Mouse (Mus musculus): ENCODE measurements around the gene Actl6b.

Gene Actl6b

GRCm38 (mm10) chr5:137562965-137563364 lies 9.6 kb downstream of the Actl6b start:
- DNase-seq (ENCODE audit: low read depth, low spot score), result no peak

- DNase-seq (ENCODE audit: low read depth, low spot score), result no peak
Observed at GRCm38 (mm10) chr5:137565744-137566143, 12.4 kb downstream of the Actl6b start.

- no peak for DNase-seq (ENCODE audit: low read depth, low spot score)
Observed at GRCm38 (mm10) chr5:137566416-137566815, 13.1 kb downstream of the Actl6b start.

GRCm38 (mm10) chr5:137568223-137568798 lies 15.0 kb downstream of the Actl6b start:
- no peak for DNase-seq (ENCODE audit: low read depth, low spot score)

- no peak for DNase-seq (ENCODE audit: low read depth, low spot score)
Observed at GRCm38 (mm10) chr5:137569031-137569430, 15.7 kb downstream of the Actl6b start.

GRCm38 (mm10) chr5:137569665-137570064 lies 16.3 kb downstream of the Actl6b start, which contains the start of gene Tfr2:
Gene Tfr2, plus strand, starts transcription at chr5:137569840.
- DNase-seq (ENCODE audit: low read depth, low spot score), result no peak

- no peak for DNase-seq (ENCODE audit: low read depth, low spot score)
Observed at GRCm38 (mm10) chr5:137570181-137570580, 16.9 kb downstream of the Actl6b start.

- DNase-seq (ENCODE audit: low read depth, low spot score), result no peak
Observed at GRCm38 (mm10) chr5:137570691-137571586, 17.6 kb downstream of the Actl6b start.

GRCm38 (mm10) chr5:137574470-137574901 lies 21.2 kb downstream of the Actl6b start:
- DNase-seq (ENCODE audit: low read depth, low spot score), result no peak

GRCm38 (mm10) chr5:137580246-137580645 lies 26.9 kb downstream of the Actl6b start:
- DNase-seq (ENCODE audit: low read depth, low spot score), result no peak

GRCm38 (mm10) chr5:137582702-137583101 lies 29.4 kb downstream of the Actl6b start:
- DNase-seq (ENCODE audit: low read depth, low spot score), result no peak

GRCm38 (mm10) chr5:137583670-137584169 lies 30.4 kb downstream of the Actl6b start:
- peak; percentile 40 for DNase-seq (ENCODE audit: low read depth, low spot score)

- peak; percentile 54 for DNase-seq (ENCODE audit: low read depth, low spot score)
Observed at GRCm38 (mm10) chr5:137584976-137585375, 31.7 kb downstream of the Actl6b start.

GRCm38 (mm10) chr5:137590507-137590906 lies 37.2 kb downstream of the Actl6b start:
- DNase-seq (ENCODE audit: low read depth, low spot score), result no peak

- no peak for DNase-seq (ENCODE audit: low read depth, low spot score)
Observed at GRCm38 (mm10) chr5:137595921-137596320, 42.6 kb downstream of the Actl6b start.

- no peak for DNase-seq (ENCODE audit: low read depth, low spot score)
Observed at GRCm38 (mm10) chr5:137596601-137597261, 43.4 kb downstream of the Actl6b start.

- DNase-seq (ENCODE audit: low read depth, low spot score), result no peak
Observed at GRCm38 (mm10) chr5:137597625-137598024, 44.3 kb downstream of the Actl6b start.

GRCm38 (mm10) chr5:137598100-137598826 lies 44.9 kb downstream of the Actl6b start:
- DNase-seq (ENCODE audit: low read depth, low spot score), result no peak

- DNase-seq (ENCODE audit: low read depth, low spot score), result no peak
Observed at GRCm38 (mm10) chr5:137599600-137599999, 46.3 kb downstream of the Actl6b start.

GRCm38 (mm10) chr5:137600281-137600618 lies 46.9 kb downstream of the Actl6b start:
- no peak for DNase-seq (ENCODE audit: low read depth, low spot score)

- peak; percentile 93 for DNase-seq (ENCODE audit: low read depth, low spot score)
Observed at GRCm38 (mm10) chr5:137600619-137601364, 47.5 kb downstream of the Actl6b start, which contains the start of gene Mospd3. Gene Mospd3, minus strand, starts transcription at chr5:137601058.
